Mouse (Mus musculus) heart, adult 10 weeks (tissue): Measurements from ENCODE around the gene Gm21870. TPM values are rescaled to one million over a fixed set of nuclear protein-coding genes. Genes with fewer than 3 reads are reported as not detected.

Source experiments
- polyA plus RNA-seq: library from polyadenylated mRNA; stranded (reverse); fragments of 350-450 nt; fragmentation: Illumina TruSeq; extraction: RNeasy Lipid Tissue Mini Kit (QIAGEN cat#74804); gene quantifications from one replicate; pipeline ENCODE4 v1.2.3, GENCODE M21; 2014; ENCODE audit warnings: low read depth, low replicate concordance

The Gm21870 gene
- polyA plus RNA-seq: not detected

DNA sequence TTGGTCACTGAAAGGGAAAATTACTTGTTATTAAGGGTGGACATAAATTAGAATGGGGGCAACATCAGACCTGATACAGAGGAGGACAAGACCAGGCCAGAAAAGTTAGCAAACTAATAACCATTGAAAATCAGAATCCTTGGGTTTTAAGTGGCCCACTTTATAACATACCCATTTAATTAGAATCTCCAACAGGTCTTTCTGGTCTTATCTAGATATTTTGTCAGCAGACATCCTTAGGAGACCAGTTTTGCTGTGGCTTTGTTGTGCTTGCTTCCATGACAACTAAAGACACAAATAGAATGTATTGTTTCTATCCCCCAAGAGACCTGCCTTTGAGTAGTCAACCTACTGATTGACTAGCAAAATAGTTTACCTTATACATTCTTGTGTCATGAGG is at the start of gene Gm21870:
Gm21870 (minus strand) TSS at position 101 of the 400 bp plus-strand sequence.

DNA sequence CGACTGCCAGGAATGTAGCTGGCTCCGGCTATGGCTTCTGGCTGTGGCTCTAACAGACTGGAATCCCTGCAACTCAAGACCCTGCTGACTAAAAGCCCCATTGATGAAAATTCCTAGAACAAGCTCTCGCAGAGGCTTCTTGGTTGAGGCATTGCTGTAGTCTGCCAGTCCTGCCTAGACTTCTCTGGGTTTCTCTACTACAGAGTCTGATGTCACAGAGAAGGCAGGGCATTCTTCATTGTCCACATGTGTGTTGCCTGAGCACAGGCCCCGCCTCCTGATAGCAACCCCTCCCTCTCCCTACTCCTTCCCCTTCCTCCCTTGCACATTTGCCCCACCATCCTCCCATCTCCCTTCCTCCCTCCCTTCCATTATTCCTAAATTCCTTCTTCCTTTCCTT is 30.2 kb downstream of the Gm21870 start, which contains the start of gene Btbd35f6:
Btbd35f6 (minus strand) TSS at position 101 of the 400 bp plus-strand sequence.

Other genes with a start within 250 kb of the Gm21870 start
- gene Btbd35f6, start 30.3 kb downstream of the Gm21870 start, polyA plus RNA-seq: not detected
- gene Btbd35f9, start 174.7 kb upstream of the Gm21870 start, polyA plus RNA-seq: not detected